Mouse (Mus musculus) adipocyte (in vitro differentiated cells): ENCODE measurements at regions not wholly inside any gene's neighbourhood (a gene's known extent, or its start where the extent isn't known, plus 50 kb on each side); places are given as distances from the start of the nearest gene placed in this dataset.

ENCODE experiments used
- DNase-seq: peaks from one replicate; pipeline ENCODE4 v3.0.0-alpha.2; 2016; ENCODE audit warnings: low spot score

DNA sequence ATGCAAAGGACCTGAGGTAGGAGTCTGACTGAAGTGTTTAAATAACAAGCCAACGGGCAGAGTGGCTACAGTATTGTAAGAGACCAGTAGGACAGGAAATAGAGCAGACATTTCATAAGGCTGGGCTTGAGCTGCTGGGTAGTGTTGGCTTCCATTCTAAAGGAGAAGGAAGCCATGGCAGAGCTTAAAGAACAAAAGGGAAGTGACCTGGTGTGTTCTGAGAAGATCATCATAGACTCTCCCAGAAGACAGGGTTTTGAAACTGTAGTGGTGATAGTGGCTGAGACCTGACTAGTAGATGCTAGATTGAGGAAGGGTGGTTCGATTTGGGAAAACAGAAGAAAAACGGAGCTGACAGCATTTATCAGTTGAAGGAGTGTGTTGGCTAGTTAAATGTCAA lies 514.1 kb upstream of the Zfp462 start:
- DNase-seq: no peak

DNA sequence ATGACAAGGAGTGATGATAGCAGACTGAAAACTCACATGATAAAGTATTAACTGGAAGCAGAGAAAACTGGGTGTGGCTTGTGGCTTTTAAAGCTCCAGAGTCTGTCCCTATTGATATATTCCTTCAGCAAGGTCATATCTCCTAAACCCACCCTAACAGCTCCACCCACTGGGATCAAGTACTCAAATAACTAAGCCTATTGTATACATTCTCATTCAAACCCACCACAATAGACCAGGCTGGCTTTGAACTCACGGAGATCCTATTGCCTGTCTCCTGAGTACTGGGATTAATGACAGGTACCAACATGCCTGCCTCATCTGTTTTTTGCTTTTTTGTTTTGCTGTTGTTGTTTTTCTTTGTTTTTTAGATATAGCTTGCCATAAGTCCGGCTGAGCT lies 484.3 kb upstream of the Zfp462 start:
- DNase-seq: no peak

DNA sequence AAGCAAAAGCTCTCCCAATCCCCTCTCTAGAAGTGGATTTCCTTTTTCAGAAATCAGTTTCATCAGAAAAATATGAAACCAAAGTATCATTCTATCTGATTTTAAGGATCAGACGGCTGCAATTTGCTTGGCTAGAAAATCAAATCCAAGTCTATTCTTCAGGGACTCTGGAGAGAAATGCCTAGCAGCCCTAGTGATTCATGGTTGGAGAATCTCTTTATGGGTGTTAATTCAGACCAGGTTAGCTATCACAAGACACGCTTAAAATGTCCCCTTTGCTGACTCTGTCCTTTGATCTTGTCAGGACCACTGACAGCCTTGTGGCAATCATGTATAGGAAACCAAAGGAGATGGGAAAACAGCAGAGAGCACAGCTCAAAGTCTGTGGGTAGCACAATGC lies 475.7 kb upstream of the Zfp462 start:
- DNase-seq: no peak

DNA sequence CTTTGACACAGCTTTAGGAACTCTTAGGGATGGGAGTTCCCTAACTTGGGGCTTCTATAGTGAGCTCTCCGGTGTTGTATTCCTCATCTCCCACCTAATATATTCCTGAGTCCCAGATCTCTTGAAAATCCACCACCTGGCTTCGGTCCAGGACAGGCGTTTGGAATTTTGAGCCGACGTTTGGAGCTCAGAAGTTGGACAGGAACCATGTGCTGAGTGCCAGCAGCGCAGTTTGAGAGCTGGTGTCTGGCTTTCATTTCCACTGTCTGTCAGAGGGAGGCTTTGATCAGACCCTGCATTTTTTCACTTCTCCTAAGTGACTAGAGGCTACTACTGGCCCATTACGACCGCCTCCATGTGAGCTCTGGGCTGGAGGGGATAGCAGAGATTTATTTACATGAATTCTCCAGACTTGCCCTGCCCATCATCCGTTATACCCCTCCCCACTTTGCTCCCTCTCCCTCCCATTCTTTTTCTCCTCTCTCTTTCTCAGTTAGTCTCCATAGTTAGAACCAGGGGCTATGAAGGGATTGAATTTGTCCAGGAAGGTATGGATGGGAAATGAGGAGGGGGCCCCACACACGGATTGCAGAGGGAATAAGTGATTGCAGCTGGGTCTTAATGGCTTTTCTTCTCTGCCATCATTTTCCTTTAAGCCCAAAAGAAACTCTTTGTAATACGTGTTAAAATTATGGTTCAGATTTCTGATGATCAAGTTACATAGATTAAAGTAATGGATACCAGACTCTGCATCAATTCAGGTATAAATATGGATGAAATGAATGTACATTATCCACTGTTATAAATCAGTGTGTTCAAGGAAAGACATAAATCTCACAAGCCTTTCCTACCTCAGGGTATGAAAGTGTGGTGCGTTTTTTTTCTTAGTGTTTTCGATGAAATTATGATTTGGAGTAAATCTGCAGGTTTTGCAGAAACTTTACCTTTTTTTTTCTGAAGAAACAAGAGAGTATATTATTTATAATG lies 474.5 kb upstream of the Zfp462 start:
- no peak for DNase-seq

GRCm38 (mm10) chr4:54471009-54471408 lies 473.8 kb upstream of the Zfp462 start:
- no peak for DNase-seq

DNA sequence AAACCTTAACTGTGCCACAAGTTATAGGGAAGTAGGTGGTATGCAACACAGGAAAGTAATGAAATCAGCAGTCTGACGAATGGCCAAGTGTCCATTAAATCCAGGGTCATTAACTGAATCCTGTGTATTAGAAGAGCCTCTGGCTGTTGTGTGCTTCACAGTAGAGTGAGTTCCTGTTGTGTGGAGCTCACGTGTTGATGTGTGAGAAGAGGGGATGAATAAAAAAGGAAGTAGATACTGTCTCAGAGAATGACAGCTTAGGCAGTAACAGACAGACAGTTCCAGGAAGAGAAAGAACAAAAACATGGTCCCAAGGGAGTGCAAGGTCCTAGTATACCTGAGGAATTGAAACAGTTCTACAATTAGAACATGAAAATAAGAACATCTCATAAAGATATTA lies 463.1 kb upstream of the Zfp462 start:
- no peak for DNase-seq

DNA sequence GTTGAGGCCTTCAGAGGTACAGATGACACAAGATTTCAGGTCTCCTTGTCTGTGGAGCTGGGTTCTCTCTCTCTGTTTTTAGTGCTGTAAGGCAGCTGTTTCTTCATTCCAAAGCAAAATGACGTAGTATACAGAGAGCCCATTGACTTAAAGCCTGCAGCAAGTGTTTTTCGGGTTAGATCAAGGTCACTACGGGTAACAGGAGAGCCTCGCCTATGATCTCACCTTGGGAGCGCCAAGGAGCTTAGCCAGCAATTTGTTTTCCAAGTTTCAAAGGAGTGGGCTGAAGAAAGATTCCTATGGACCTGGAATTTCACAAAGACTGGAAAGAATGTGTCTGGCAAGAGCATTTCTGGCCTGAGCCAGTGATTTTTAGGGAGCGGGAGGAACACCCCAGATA lies 451.8 kb upstream of the Zfp462 start:
- DNase-seq: no peak

GRCm38 (mm10) chr4:54497312-54497994 lies 447.4 kb upstream of the Zfp462 start:
- no peak for DNase-seq

DNA sequence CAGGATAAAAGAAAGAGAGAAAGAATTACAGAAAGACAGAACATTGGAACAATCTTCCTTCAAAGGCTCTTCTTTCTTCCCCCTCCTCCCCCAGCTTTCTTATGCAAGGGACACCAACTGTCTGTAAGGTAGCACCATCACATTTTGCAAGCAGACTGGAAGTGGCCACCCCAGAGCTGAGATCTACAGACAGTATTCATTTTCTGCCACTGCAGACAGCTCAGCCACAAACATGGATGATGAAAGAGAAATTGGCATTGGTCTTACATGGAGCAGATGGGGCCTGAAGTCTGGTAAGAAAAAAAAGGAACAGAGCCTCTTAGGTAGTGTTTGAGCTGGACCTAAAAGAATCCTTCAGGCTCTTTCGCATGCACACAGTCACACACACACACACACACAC lies 428.9 kb upstream of the Zfp462 start:
- DNase-seq: no peak

DNA sequence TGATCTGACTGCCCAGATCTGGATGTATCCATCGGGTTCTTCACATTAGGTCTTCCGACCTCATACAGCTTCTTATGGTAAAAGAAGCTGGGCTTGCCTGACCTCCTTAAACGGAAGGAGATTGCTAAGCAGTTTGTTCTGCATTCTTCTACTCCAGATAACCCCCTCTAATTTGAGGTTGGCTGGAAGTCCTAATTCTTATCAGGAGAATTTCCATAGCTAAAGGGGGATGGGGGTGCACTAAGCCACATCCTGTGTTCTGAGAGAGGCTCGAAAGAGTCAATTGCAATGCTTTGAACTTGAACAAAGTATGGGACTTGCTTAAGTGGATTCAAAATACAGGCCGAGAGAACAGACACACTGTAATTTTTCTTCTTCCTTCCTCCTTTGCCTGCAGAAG lies 421.6 kb upstream of the Zfp462 start:
- DNase-seq: no peak

DNA sequence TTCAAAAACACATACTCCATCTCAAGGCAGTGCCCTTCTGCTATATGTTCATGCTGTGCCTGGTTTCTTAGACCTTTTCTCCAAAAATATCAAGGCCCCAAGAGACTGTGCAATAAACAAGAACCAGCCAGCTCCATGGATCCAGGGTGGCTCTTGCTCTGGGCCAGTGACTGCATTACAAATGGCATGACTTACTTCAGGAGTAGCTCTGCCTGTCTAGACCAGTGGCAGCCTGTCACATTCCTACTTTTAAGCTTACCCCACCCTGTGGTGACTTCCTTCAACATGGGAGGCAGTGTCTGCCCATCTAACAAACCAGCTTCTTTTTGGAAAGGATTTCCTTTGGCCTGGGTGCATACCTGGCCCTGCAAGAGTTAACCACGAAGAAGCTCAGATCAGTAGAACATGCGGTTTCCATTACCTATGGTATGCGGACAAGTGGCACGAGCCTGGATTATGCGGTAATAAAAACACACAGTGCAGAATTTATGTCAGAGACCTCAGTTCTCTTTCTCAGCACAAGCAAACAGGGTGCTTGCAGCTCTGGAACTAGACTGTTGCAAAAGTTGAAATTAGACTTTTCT lies 418.8 kb upstream of the Zfp462 start:
- no peak for DNase-seq

DNA sequence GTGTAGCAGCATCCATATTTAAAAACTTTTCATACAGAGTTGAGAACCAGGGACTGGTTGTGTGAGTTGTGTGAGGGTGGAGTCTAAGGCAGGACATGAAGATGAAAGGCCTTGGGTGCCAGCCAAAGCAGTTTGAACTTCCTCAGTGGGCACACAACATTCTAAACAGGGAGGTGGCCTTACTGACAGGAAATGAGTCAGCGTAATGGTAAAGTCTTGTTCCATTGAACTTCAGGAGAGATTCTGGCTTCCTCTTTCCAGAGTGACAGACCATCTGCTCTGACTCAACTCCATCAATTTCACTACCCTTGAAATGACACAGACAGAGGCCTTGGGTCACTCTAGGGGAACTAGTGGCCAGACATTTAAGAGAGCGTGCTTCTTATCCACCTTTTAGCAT lies 417.2 kb upstream of the Zfp462 start:
- DNase-seq: no peak

- no peak for DNase-seq
These were observed 413.1 kb upstream of the Zfp462 start for GRCm38 (mm10) chr4:54531739-54532138.

DNA sequence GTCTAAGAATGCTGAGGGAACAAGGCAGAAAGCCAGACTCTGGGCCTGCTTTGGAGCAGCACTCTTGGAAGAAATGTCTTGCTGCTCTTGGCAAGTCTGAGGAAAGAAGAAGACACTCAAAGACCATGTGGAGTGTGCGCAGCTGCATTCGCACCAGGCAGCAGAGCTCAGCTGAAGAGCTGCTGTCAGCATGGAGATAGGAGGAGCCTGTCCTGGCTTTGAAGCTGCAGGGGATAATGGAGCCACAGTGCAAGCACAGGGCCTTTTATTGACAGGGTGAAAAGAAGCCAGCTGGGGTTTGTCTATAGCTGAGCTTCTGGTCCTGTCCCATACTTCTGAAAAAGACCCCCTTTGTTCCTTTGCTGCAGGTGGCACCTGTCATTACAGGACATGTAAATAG lies 411.0 kb upstream of the Zfp462 start:
- DNase-seq: no peak

- DNase-seq: no peak
These were observed 391.8 kb upstream of the Zfp462 start for GRCm38 (mm10) chr4:54552864-54553618.

DNA sequence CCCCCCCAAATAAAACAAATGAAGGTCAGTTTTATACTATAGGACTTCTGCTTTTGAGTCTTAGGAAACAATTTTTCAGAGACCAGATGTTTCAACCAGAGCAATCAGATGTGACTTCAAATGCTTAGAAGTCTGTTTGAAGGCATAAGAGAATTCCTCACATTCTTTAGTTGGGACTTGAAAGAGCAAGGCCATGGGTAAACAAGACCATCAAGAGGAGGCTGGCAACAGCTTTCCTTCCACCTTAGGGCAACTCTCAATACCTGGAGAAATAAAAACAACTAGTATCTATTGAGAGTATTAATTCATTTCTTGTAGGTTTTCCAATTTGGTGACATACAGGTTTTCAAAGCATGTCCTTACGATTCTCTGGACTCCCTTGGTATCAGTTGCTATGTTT lies 381.8 kb upstream of the Zfp462 start:
- no peak for DNase-seq

GRCm38 (mm10) chr4:54573185-54573584 lies 371.7 kb upstream of the Zfp462 start:
- no peak for DNase-seq

GRCm38 (mm10) chr4:54587197-54587596 lies 357.7 kb upstream of the Zfp462 start:
- peak; percentile 20 for DNase-seq

GRCm38 (mm10) chr4:54588704-54589103 lies 356.1 kb upstream of the Zfp462 start:
- no peak for DNase-seq

GRCm38 (mm10) chr4:54601671-54602512 lies 343.0 kb upstream of the Zfp462 start:
- DNase-seq: peak; percentile 12

DNA sequence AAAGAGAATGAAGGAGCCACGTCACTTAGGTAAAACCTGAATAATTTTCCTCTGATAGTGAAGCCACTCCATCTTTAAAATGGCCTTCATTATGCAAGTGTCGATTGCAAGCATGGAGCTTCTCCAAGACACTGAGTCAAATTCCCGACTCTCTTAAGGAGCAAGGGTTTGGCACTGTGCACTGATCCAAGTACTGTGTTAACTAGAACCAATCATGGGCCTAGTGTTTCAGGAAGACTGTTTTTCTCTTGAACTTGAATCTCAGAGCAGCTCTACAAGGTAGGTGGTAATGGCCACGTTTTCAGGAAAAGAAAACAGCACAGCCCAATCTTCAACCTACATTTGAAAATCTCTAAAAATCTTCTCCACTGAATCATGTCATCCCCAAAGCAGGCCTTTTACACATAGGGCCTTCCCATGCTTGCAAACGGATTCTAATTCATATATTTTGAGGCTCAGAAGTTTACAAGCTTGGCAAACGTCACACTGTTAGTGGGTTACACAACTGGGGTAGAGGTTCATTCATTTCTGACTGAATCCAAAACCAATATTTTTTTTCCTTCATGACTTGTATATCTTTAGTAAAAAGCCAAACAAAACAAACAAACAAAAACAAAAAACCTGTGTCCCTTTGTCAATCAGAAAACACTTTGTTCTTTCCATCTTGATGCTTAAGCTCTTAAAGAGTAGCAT lies 342.2 kb upstream of the Zfp462 start:
- DNase-seq: peak; percentile 74
